Mouse (Mus musculus) MEL (cell line): ENCODE results near the gene 3110082I17Rik. TPM values are rescaled to one million over a fixed set of nuclear protein-coding genes. Genes with fewer than 3 reads are reported as not detected.
A peak's percentile ranks its signal among the peaks of the same experiment; 100 is the strongest.

ENCODE experiments used
- DNase-seq: peaks from one replicate; pipeline ENCODE4 v3.0.0; 2011; ENCODE audit warnings: low read depth, low spot score
- H3K27ac ChIP-seq: 2 replicates; pipeline ENCODE4 v1.5.1; 2012; ENCODE audit warnings: low read depth, mild to moderate bottlenecking, control low read depth, low read length, moderate library complexity; ENCODE audit not compliant: control insufficient read depth
- H3K27me3 ChIP-seq, 2 experiments: fragments of 150-350 bp in 1 of 2; sonication (generic) in 1 of 2; 2 replicates each; pipeline ENCODE4 v1.6.1; 2012; ENCODE audit warnings: low read length in 2 of 2, mild to moderate bottlenecking in 2 of 2, improper control_type of control experiment in 1 of 2, moderate library complexity in 1 of 2; ENCODE audit not compliant: insufficient read depth in 2 of 2, control insufficient read depth in 1 of 2
- H3K36me3 ChIP-seq, 2 experiments: 2 replicates each; pipeline ENCODE4 v1.6.1; 2012 to 2014; ENCODE audit warnings: low read length in 2 of 2, improper control_type of control experiment in 1 of 2, inconsistent platforms in 1 of 2, mild to moderate bottlenecking in 1 of 2; ENCODE audit not compliant: insufficient read depth in 2 of 2, control insufficient read depth in 1 of 2
- H3K4me1 ChIP-seq, 2 experiments: fragments of 150-350 bp in 1 of 2; sonication (generic) in 1 of 2; 2 replicates each; pipeline ENCODE4 v1.6.1; 2012; ENCODE audit warnings: low read length in 2 of 2, improper control_type of control experiment in 1 of 2, mild to moderate bottlenecking in 1 of 2; ENCODE audit not compliant: insufficient read depth in 2 of 2, control insufficient read depth in 1 of 2
- H3K4me3 ChIP-seq, 2 experiments: fragments of 150-350 bp in 1 of 2; sonication (generic) in 1 of 2; 2 replicates each; pipeline ENCODE4 v1.5.1; 2012; ENCODE audit warnings: low read depth in 2 of 2, low read length in 2 of 2, mild to moderate bottlenecking in 2 of 2, moderate library complexity in 2 of 2, control low read depth in 1 of 2, improper control_type of control experiment in 1 of 2; ENCODE audit not compliant: control insufficient read depth in 1 of 2, insufficient read depth in 1 of 2
- H3K79me2 ChIP-seq: 2 replicates; pipeline ENCODE4 v1.6.1; 2012; ENCODE audit warnings: mild to moderate bottlenecking, low read length, moderate library complexity; ENCODE audit not compliant: control insufficient read depth, poor library complexity, insufficient read depth
- H3K9ac ChIP-seq: 2 replicates; pipeline ENCODE4 v1.6.1; 2012; ENCODE audit warnings: low read depth, mild to moderate bottlenecking, control low read depth, low read length, moderate library complexity; ENCODE audit not compliant: control insufficient read depth, poor library complexity, severe bottlenecking
- H3K9me3 ChIP-seq: fragments of 150-350 bp; sonication (generic); replicated peaks from 2 replicates; pipeline ENCODE4 v1.6.1; 2012; ENCODE audit warnings: mild to moderate bottlenecking, low read length, improper control_type of control experiment, moderate library complexity; ENCODE audit not compliant: insufficient read depth
- CHD1 ChIP-seq: IDR thresholded peaks from 2 replicates; pipeline ENCODE4 v1.6.1; 2012; ENCODE audit warnings: low read depth, mild to moderate bottlenecking, inconsistent platforms, low read length, improper control_type of control experiment
- CHD2 ChIP-seq: IDR thresholded peaks from 2 replicates; pipeline ENCODE4 v1.6.1; 2011; ENCODE audit warnings: low read length, improper control_type of control experiment
- ELF1 ChIP-seq: IDR thresholded peaks from 2 replicates; pipeline ENCODE4 v1.6.1; 2014; ENCODE audit warnings: low read depth, mild to moderate bottlenecking, inconsistent platforms, low read length, improper control_type of control experiment, moderate library complexity
- EP300 ChIP-seq, 2 experiments: IDR thresholded peaks; 2 replicates each; pipeline ENCODE4 v1.6.1; 2011; ENCODE audit warnings: improper control_type of control experiment in 2 of 2, low read length in 2 of 2, low read depth in 1 of 2, mild to moderate bottlenecking in 1 of 2
- ETS1 ChIP-seq: IDR thresholded peaks from 2 replicates; pipeline ENCODE4 v1.6.1; 2012; ENCODE audit warnings: low read depth, mild to moderate bottlenecking, inconsistent platforms, low read length, improper control_type of control experiment, moderate library complexity
- GABPA ChIP-seq: IDR thresholded peaks from 2 replicates; pipeline ENCODE4 v1.6.1; 2012; ENCODE audit warnings: low read depth, mild to moderate bottlenecking, inconsistent platforms, low read length, improper control_type of control experiment, moderate library complexity
- JUND ChIP-seq: IDR thresholded peaks from 2 replicates; pipeline ENCODE4 v1.6.1; 2011; ENCODE audit warnings: low read depth, mild to moderate bottlenecking, improper control_type of control experiment, low read length
- MAFK ChIP-seq: IDR thresholded peaks from 2 replicates; pipeline ENCODE4 v1.6.1; 2011; ENCODE audit warnings: low read depth, mild to moderate bottlenecking, low read length, improper control_type of control experiment, borderline replicate concordance
- MAX ChIP-seq: IDR thresholded peaks from 2 replicates; pipeline ENCODE4 v1.6.1; 2011; ENCODE audit warnings: low read length, improper control_type of control experiment
- MXI1 ChIP-seq: IDR thresholded peaks from 2 replicates; pipeline ENCODE4 v1.6.1; 2011; ENCODE audit warnings: mild to moderate bottlenecking, low read depth, low read length, improper control_type of control experiment
- POLR2A ChIP-seq, 2 experiments: IDR thresholded peaks; 2 replicates each; pipeline ENCODE4 v1.6.1; 2011 to 2012; ENCODE audit warnings: low read length in 2 of 2, mild to moderate bottlenecking in 2 of 2, control low read depth in 1 of 2, improper control_type of control experiment in 1 of 2, low read depth in 1 of 2, moderate library complexity in 1 of 2; ENCODE audit not compliant: control insufficient read depth in 1 of 2, insufficient read depth in 1 of 2, poor library complexity in 1 of 2
- POLR2AphosphoS2 ChIP-seq: IDR thresholded peaks from 2 replicates; pipeline ENCODE4 v1.6.1; 2011; ENCODE audit warnings: low read length, improper control_type of control experiment
- POLR2AphosphoS5 ChIP-seq: IDR thresholded peaks from 2 replicates; pipeline ENCODE4 v1.6.1; 2012; ENCODE audit warnings: low read depth, borderline replicate concordance, mild to moderate bottlenecking, inconsistent platforms, low read length, moderate library complexity, mixed read lengths
- RAD21 ChIP-seq: IDR thresholded peaks from 2 replicates; pipeline ENCODE4 v1.6.1; 2011; ENCODE audit warnings: mild to moderate bottlenecking, low read depth, low read length, improper control_type of control experiment
- SMC3 ChIP-seq: IDR thresholded peaks from 2 replicates; pipeline ENCODE4 v1.6.1; 2011; ENCODE audit warnings: low read depth, low read length, improper control_type of control experiment
- TAL1 ChIP-seq: IDR thresholded peaks from 2 replicates; pipeline ENCODE4 v1.6.1; 2012; ENCODE audit warnings: mild to moderate bottlenecking, inconsistent platforms, low read length, moderate library complexity, mixed read lengths
- TBP ChIP-seq: IDR thresholded peaks from 2 replicates; pipeline ENCODE4 v1.8.0; 2011; ENCODE audit warnings: low read depth, low read length, improper control_type of control experiment
- UBTF ChIP-seq: IDR thresholded peaks from 2 replicates; pipeline ENCODE4 v1.6.1; 2012; ENCODE audit warnings: low read depth, mild to moderate bottlenecking, inconsistent platforms, low read length, improper control_type of control experiment, moderate library complexity, borderline replicate concordance; ENCODE audit not compliant: insufficient read depth
- USF1 ChIP-seq: IDR thresholded peaks from 2 replicates; pipeline ENCODE4 v1.6.1; 2014; ENCODE audit warnings: low read depth, mild to moderate bottlenecking, inconsistent platforms, low read length, improper control_type of control experiment, moderate library complexity
- USF2 ChIP-seq, 2 experiments: IDR thresholded peaks; 2 replicates each; pipeline ENCODE4 v1.6.1; 2011 to 2012; ENCODE audit warnings: improper control_type of control experiment in 2 of 2, low read length in 2 of 2, borderline replicate concordance in 1 of 2, inconsistent platforms in 1 of 2, low read depth in 1 of 2, mild to moderate bottlenecking in 1 of 2; ENCODE audit not compliant: insufficient read depth in 1 of 2
- ZC3H11A ChIP-seq: IDR thresholded peaks from 2 replicates; pipeline ENCODE4 v1.6.1; 2012; ENCODE audit warnings: low read depth, mild to moderate bottlenecking, inconsistent platforms, low read length, improper control_type of control experiment
- ZKSCAN1 ChIP-seq: IDR thresholded peaks from 2 replicates; pipeline ENCODE4 v1.6.1; 2012; ENCODE audit warnings: low read depth, mild to moderate bottlenecking, inconsistent platforms, low read length, improper control_type of control experiment, moderate library complexity
- ZNF384 ChIP-seq: IDR thresholded peaks from 2 replicates; pipeline ENCODE4 v1.6.1; 2012; ENCODE audit warnings: low read depth, mild to moderate bottlenecking, inconsistent platforms, low read length, improper control_type of control experiment
- polyA plus RNA-seq, 2 experiments: library from polyadenylated mRNA; stranded (reverse) in 1 of 2; unstranded in 1 of 2; fragments of >175 nt in 1 of 2; fragments of >200 nt in 1 of 2; gene quantifications; 2 replicates each; pipeline versions ENCODE4 v1.2.1 to v1.2.4; 2012; ENCODE audit warnings: low replicate concordance in 2 of 2, low read depth in 1 of 2; ENCODE audit not compliant: insufficient read length in 2 of 2, insufficient read depth in 1 of 2, missing spikeins in 1 of 2
- total RNA-seq: library from RNA; depleted of rRNA; stranded (reverse); fragments of 300-350 nt; gene quantifications from 2 replicates; pipeline ENCODE4 v1.2.3, GENCODE M21; 2012

Gene 3110082I17Rik
- total and polyA plus RNA-seq, 3 experiments: 58.1 to 79.5 TPM; not detected in 1

DNA sequence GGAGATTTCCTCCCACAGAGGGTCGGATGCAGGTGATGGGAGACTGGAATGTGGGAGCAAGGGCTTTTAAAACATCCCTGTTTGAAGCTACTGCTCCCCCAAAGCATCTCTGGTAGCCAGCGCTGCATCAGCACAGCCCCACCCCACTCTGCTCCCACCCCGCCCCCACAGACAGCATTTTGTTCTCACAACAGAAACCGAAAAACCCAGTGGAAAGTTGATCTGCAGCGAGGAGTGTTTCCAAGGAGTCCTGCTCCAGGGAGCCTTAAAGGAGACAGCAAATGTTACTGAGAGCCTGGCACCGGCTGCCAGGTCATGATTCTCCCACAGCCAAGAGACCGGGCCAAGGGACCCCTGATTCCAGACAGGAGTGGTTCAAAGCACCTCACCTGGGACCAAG, 129.6 kb downstream of the 3110082I17Rik start:
- H3K9ac ChIP-seq: no peak overlapping the region
- DNase-seq: no peak
- TF ChIP-seq ZKSCAN1 (no peak), USF2 (IDR thresholded peaks at IDR 0.05; ENCODE audit: borderline replicate concordance in 1 of 2, insufficient read depth in 1 of 2, low read depth in 1 of 2, low read length in 2 of 2) (no peak), ETS1 (no peak), EP300 (IDR thresholded peaks at IDR 0.05; ENCODE audit: low read depth in 1 of 2, low read length in 2 of 2) (no peak), RAD21 (no peak), ELF1 (no peak), USF1 (no peak), TBP (no peak), GABPA (no peak), CHD1 (no peak), TAL1 (no peak), POLR2AphosphoS2 (no peak), ZC3H11A (no peak), MAX (no peak), CHD2 (no peak), ZNF384 (no peak), POLR2A (IDR thresholded peaks at IDR 0.05; ENCODE audit: control insufficient read depth in 1 of 2, insufficient read depth in 1 of 2, low read depth in 1 of 2, low read length in 2 of 2, poor library complexity in 1 of 2) (no peak), SMC3 (no peak), UBTF (no peak), POLR2AphosphoS5 (no peak)
- TF ChIP-seq, all 39 proteins: peak for 0
- Histone ChIP-seq H3K9me3 (no peaks in the 10 kb centered on the region), H3K79me2 (no peaks in the 10 kb centered on the region), H3K4me3 (no peak overlapping the region), H3K4me1 (peaks cover 3 to 15% of the 10 kb centered on the region in 2 experiments; a peak in 3 of 4 replicates), H3K27me3 (no peaks in the 10 kb centered on the region), H3K36me3 (peaks cover 0 to 3% of the 10 kb centered on the region in 2 experiments; a peak in 1 of 4 replicates), H3K27ac (no peak overlapping the region)

DNA sequence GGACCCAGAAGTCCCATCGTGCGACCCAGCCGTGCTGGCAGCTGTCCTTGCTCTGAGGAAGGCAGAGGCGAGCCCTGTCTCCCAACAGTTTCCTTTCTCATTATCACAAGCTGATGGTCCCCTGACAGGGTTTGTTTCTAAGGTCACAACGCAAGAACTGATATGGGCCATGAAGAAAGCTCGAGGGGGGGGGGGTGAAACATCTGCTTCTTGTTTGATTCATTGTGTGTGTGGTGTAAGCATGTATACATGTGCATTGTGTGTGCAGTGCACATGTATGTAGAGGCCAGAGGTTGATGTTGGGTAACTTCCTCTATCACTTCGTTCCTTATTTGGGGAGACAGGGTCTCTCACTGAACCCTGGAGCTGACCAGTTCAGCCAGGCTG, 132.7 kb downstream of the 3110082I17Rik start:
- TF ChIP-seq POLR2AphosphoS5 (no peak), MXI1 (peak; percentile 31; the same call in 1 of the 2 replicates), ZNF384 (no peak), JUND (no peak), MAFK (no peak), EP300 (IDR thresholded peaks at IDR 0.05; ENCODE audit: low read depth in 1 of 2, low read length in 2 of 2) (no peak)
- peaks cover 3 to 27% of the 10 kb centered on the region in 2 experiments; a peak in 3 of 4 replicates for H3K4me1 ChIP-seq
- no peak for DNase-seq

More for the DNA sequence above, 132.7 kb downstream of the 3110082I17Rik start:
- Histone ChIP-seq H3K27me3 (no peaks in the 10 kb centered on the region), H3K36me3 (peaks cover 0 to 4% of the 10 kb centered on the region in 2 experiments; a peak in 2 of 4 replicates), H3K9me3 (no peaks in the 10 kb centered on the region), H3K27ac (peak overlapping the region; percentile 24; the same call in 1 of the 2 replicates), H3K79me2 (peaks cover 12% of the 10 kb centered on the region), H3K9ac (peak overlapping the region; percentile 43), H3K4me3 (no peak overlapping the region)
